Mouse (Mus musculus) heart, adult 2 months (tissue): ENCODE data around the gene Rbfox2.

ENCODE experiments used
- CTCF ChIP-seq: fragments of 200-600 bp; IDR thresholded peaks from 2 replicates; pipeline ENCODE4 v1.8.1; 2022; ENCODE audit warnings: antibody characterized with exemption, mild to moderate bottlenecking, moderate library complexity
- EP300 ChIP-seq: fragments of 200-500 bp; IDR thresholded peaks from 2 replicates; pipeline ENCODE4 v1.6.1; 2011; ENCODE audit warnings: low read depth, low read length, control low read depth; ENCODE audit not compliant: insufficient read depth
- POLR2A ChIP-seq: fragments of 200-500 bp; IDR thresholded peaks from 2 replicates; pipeline ENCODE4 v1.6.1; 2011; ENCODE audit warnings: mild to moderate bottlenecking, low read depth, low read length, control low read depth; ENCODE audit not compliant: insufficient read depth

- TF ChIP-seq CTCF: no peak
- TF ChIP-seq POLR2A: 0 out of 2 replicates have a peak, but pooled peaks have one; percentile 21
- TF ChIP-seq EP300: no peak
Measured at GRCm38 (mm10) chr15:77214410-77215107, 92.2 kb downstream of the Rbfox2 start.
